Mouse (Mus musculus): ENCODE measurements around the gene Smtnl1. TPM values are rescaled to one million over a fixed set of nuclear protein-coding genes. Genes with fewer than 3 reads are reported as not detected.

Smtnl1 gene
- not detected for polyA plus RNA-seq (2017; shearing (Covaris generic))

GRCm38 (mm10) chr2:84822552-84822951, at the start of gene Smtnl1:
TSS of gene Smtnl1 (minus strand) at chr2:84822652.

GRCm38 (mm10) chr2:84838593-84838949, 16.1 kb upstream of the Smtnl1 start, which contains the start of gene Slc43a1:
TSS of gene Slc43a1 (plus strand) at chr2:84838850.

GRCm38 (mm10) chr2:84826488-84827282, 4.2 kb upstream of the Smtnl1 start, which contains the start of gene Timm10:
TSS of gene Timm10 (plus strand) at chr2:84826997.

GRCm38 (mm10) chr2:84798493-84798921, 23.9 kb downstream of the Smtnl1 start, which contains the start of gene Ube2l6:
TSS of gene Ube2l6 (plus strand) at chr2:84798828.

GRCm38 (mm10) chr2:84775241-84775640, 47.2 kb downstream of the Smtnl1 start, which contains the start of gene Serping1:
TSS of gene Serping1 (minus strand) at chr2:84775444.

Other genes with a start within 250 kb of the Smtnl1 start
- 1.8 TPM for gene Ctnnd1, start 171.9 kb downstream of the Smtnl1 start, polyA plus RNA-seq (2017; shearing (Covaris generic))
- gene Btbd18, start 163.6 kb downstream of the Smtnl1 start, polyA plus RNA-seq (2017; shearing (Covaris generic)) = 0.20 TPM
- gene Selenoh, start 151.9 kb downstream of the Smtnl1 start, polyA plus RNA-seq (2017; shearing (Covaris generic)) = 89.3 TPM
- gene Gm28635, start 144.6 kb downstream of the Smtnl1 start, polyA plus RNA-seq (2017; shearing (Covaris generic)) = not detected
- gene Med19, start 144.2 kb downstream of the Smtnl1 start, polyA plus RNA-seq (2017; shearing (Covaris generic)) = 37.9 TPM
- gene Tmx2, start 143.5 kb downstream of the Smtnl1 start, polyA plus RNA-seq (2017; shearing (Covaris generic)) = 95.8 TPM
- gene Zdhhc5, start 107.5 kb downstream of the Smtnl1 start, polyA plus RNA-seq (2017; shearing (Covaris generic)) = 50.4 TPM
- 58.8 TPM for gene Clp1, start 95.3 kb downstream of the Smtnl1 start, polyA plus RNA-seq (2017; shearing (Covaris generic))
- gene Ypel4, start 88.6 kb downstream of the Smtnl1 start, polyA plus RNA-seq (2017; shearing (Covaris generic)) = 0.55 TPM
- gene Gm19426, start 79.0 kb downstream of the Smtnl1 start, polyA plus RNA-seq (2017; shearing (Covaris generic)) = not detected
- gene Serping1, start 47.2 kb downstream of the Smtnl1 start, polyA plus RNA-seq (2017; shearing (Covaris generic)) = not detected
- 32.8 TPM for gene Ube2l6, start 23.8 kb downstream of the Smtnl1 start, polyA plus RNA-seq (2017; shearing (Covaris generic))
- 31.1 TPM for gene Timm10, start 4.3 kb upstream of the Smtnl1 start, polyA plus RNA-seq (2017; shearing (Covaris generic))
- gene Slc43a1, start 16.2 kb upstream of the Smtnl1 start, polyA plus RNA-seq (2017; shearing (Covaris generic)) = 7.9 TPM
- gene Rtn4rl2, start 64.1 kb upstream of the Smtnl1 start, polyA plus RNA-seq (2017; shearing (Covaris generic)) = not detected
- gene Slc43a3, start 113.9 kb upstream of the Smtnl1 start, polyA plus RNA-seq (2017; shearing (Covaris generic)) = 6.5 TPM
- gene Prg2, start 157.8 kb upstream of the Smtnl1 start, polyA plus RNA-seq (2017; shearing (Covaris generic)) = not detected
- gene Prg3, start 165.6 kb upstream of the Smtnl1 start, polyA plus RNA-seq (2017; shearing (Covaris generic)) = 0.26 TPM
- gene Ssrp1, start 214.6 kb upstream of the Smtnl1 start, polyA plus RNA-seq (2017; shearing (Covaris generic)) = 203 TPM
- 0.55 TPM for gene P2rx3, start 214.8 kb upstream of the Smtnl1 start, polyA plus RNA-seq (2017; shearing (Covaris generic))
- 17.8 TPM for gene Tnks1bp1, start 225.4 kb upstream of the Smtnl1 start, polyA plus RNA-seq (2017; shearing (Covaris generic))